Mouse (Mus musculus) left cerebral cortex, postnatal 25 days (tissue): ENCODE data around the gene Rpl3. TPM values are rescaled to one million over a fixed set of nuclear protein-coding genes. Genes with fewer than 3 reads are reported as not detected.
A peak's percentile ranks its signal among the peaks of the same experiment; 100 is the strongest.

ENCODE experiments used
- DNase-seq, 2 experiments: peaks; one replicate each; pipeline ENCODE4 v3.0.0; 2022; ENCODE audit warnings: low spot score in 2 of 2, mixed read lengths in 1 of 2
- intact Hi-C: fragments of 180-260 bp; cut with DNase I; formaldehyde crosslinking; loops from one replicate; pipeline ENCODE4 v1.15.1; 2025
- total RNA-seq, 2 experiments: library from RNA; stranded (reverse); gene quantifications; 2 replicates each; pipeline ENCODE4 v1.2.3; 2021

The Rpl3 gene
- total RNA-seq, 2 experiments from 2014 or later: 457 to 461 TPM

- intact Hi-C loops: loop anchor here (2.0 to 5.0 kb wide), 2 partner anchors 129 to 324 kb away; no protein-coding TSS in a partner anchor
- no peak for DNase-seq
These were observed 15.8 kb downstream of the Rpl3 start for GRCm38 (mm10) chr15:80075733-80076337.

- DNase-seq: no peak
- intact Hi-C loops: loop anchor here (5.0 kb wide), 1 partner anchor 323 kb away; no protein-coding TSS in a partner anchor
These were observed 16.3 kb downstream of the Rpl3 start for GRCm38 (mm10) chr15:80075374-80075694.

- intact Hi-C loops: loop anchor here (5.0 kb wide), 1 partner anchor 323 kb away; no protein-coding TSS in a partner anchor
- no peak for DNase-seq
These were observed 16.9 kb downstream of the Rpl3 start for GRCm38 (mm10) chr15:80074663-80075373.

- no peak for DNase-seq
- intact Hi-C loops: no loop called here
These were observed 18.4 kb downstream of the Rpl3 start for GRCm38 (mm10) chr15:80073256-80073621.

- DNase-seq: no peak
- intact Hi-C loops: no loop called here
These were observed 19.0 kb downstream of the Rpl3 start for GRCm38 (mm10) chr15:80072579-80073255.

- intact Hi-C loops: no loop called here
- DNase-seq: peak; percentile 51
These were observed 19.7 kb downstream of the Rpl3 start for GRCm38 (mm10) chr15:80071951-80072437.

- DNase-seq: no peak
- intact Hi-C loops: no loop called here
These were observed 21.5 kb downstream of the Rpl3 start for GRCm38 (mm10) chr15:80070095-80070644.

GRCm38 (mm10) chr15:80069171-80069570 lies 22.5 kb downstream of the Rpl3 start:
- intact Hi-C loops: no loop called here

GRCm38 (mm10) chr15:80066538-80066937 lies 25.1 kb downstream of the Rpl3 start:
- intact Hi-C loops: no loop called here
- no peak for DNase-seq

More at GRCm38 (mm10) chr15:80069171-80069570, 22.5 kb downstream of the Rpl3 start:
- no peak for DNase-seq

- intact Hi-C loops: loop anchor here (2.0 kb wide), 1 partner anchor 119 kb away; no protein-coding TSS in a partner anchor
- DNase-seq: no peak
These were observed 26.3 kb downstream of the Rpl3 start for GRCm38 (mm10) chr15:80065414-80065813.

GRCm38 (mm10) chr15:80064965-80065364 lies 26.7 kb downstream of the Rpl3 start:
- intact Hi-C loops: loop anchor here (2.0 kb wide), 1 partner anchor 118 kb away; no protein-coding TSS in a partner anchor
- no peak for DNase-seq

GRCm38 (mm10) chr15:80062821-80063220 lies 28.8 kb downstream of the Rpl3 start:
- DNase-seq: peak in 1 of 2 experiments; percentile 38
- intact Hi-C loops: no loop called here

GRCm38 (mm10) chr15:80062339-80062738 lies 29.3 kb downstream of the Rpl3 start:
- DNase-seq: no peak
- intact Hi-C loops: no loop called here

GRCm38 (mm10) chr15:80061071-80061550 lies 30.6 kb downstream of the Rpl3 start:
- no peak for DNase-seq
- intact Hi-C loops: no loop called here

- no peak for DNase-seq
- intact Hi-C loops: no loop called here
These were observed 31.2 kb downstream of the Rpl3 start for GRCm38 (mm10) chr15:80060356-80061070.

- no peak for DNase-seq
- intact Hi-C loops: no loop called here
These were observed 32.1 kb downstream of the Rpl3 start for GRCm38 (mm10) chr15:80059606-80060005.

- DNase-seq: no peak
- intact Hi-C loops: no loop called here
These were observed 33.5 kb downstream of the Rpl3 start for GRCm38 (mm10) chr15:80058151-80058550.

GRCm38 (mm10) chr15:80054034-80054710 lies 37.5 kb downstream of the Rpl3 start:
- intact Hi-C loops: no loop called here
- no peak for DNase-seq
